In the genomic region with DNA sequence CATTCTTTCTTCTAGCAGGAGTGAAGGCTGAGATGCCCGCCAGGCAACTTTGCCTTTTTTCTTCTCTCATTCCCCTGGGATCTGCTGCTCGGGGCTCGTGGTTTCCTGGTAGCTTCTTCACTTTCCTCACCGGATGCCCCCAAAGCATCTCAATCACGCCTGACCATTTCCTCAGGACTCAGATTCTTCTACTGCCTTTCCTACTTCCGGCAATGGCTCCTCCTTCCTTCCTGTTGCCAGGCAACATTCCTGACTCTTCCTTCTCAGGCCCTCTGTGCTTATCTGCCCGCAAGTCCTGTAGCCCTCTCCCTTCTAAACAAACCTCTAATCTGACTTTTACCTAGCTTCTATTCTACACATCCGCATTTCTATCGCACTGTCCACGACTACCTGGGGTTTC, we compare ENCODE assay signal across 14 mouse cellular contexts.
DNase-seq lines count a peak whose midpoint lies in the region; ATAC-seq and TF ChIP-seq lines count a peak whose summit lies in the region.
"Had no signal": no experiment of that assay in that cellular context is flagged by ENCODE, and none has a peak within 500 bp of the region (broad histone marks: within the 10 kb centered on the region; RNA-seq: fewer than 3 reads in every experiment).

No protein-coding gene starts in this region.

- peaks cover 75% of the 10 kb centered on the region for H3K4me1 ChIP-seq in heart, embryonic 13.5 days
- peaks cover 49% of the 10 kb centered on the region for H3K4me1 ChIP-seq in intestine, embryonic 16.5 days (ENCODE audit: control insufficient read depth, insufficient read depth, low read length)
- H3K4me1 ChIP-seq in limb, embryonic 13.5 days = peaks cover 93% of the 10 kb centered on the region
- H3K4me1 ChIP-seq in neural tube, embryonic 15.5 days = peaks cover 11% of the 10 kb centered on the region

- TF ChIP-seq CTCF in layer of hippocampus, adult 2 months (conservative IDR thresholded peaks at IDR 0.05) = no peak

- H3K9me3 ChIP-seq in heart, embryonic 13.5 days = no peaks in the 10 kb centered on the region
- H3K9me3 ChIP-seq in intestine, embryonic 16.5 days (ENCODE audit: control insufficient read depth, low read length) = no peaks in the 10 kb centered on the region
- H3K9me3 ChIP-seq in limb, embryonic 13.5 days = no peaks in the 10 kb centered on the region
- H3K9me3 ChIP-seq in neural tube, embryonic 15.5 days (replicated peaks) = no peaks in the 10 kb centered on the region
- H3K9me3 ChIP-seq: midbrain, embryonic 15.5 days had no signal

- no peak overlapping the region; the same call in 1 of the 2 replicates for H3K9ac ChIP-seq in heart, embryonic 13.5 days
- H3K9ac ChIP-seq in intestine, embryonic 16.5 days (ENCODE audit: low read depth, low read length) = no peak overlapping the region
- H3K9ac ChIP-seq in limb, embryonic 13.5 days = no peak overlapping the region
- no peak overlapping the region for H3K9ac ChIP-seq in neural tube, embryonic 15.5 days (replicated peaks)
- H3K9ac ChIP-seq: midbrain, embryonic 15.5 days had no signal

- WGBS in heart, embryonic 13.5 days = 44% methylated on average over 10 of the region's 10 CpGs
- WGBS in intestine, embryonic 16.5 days = 64% methylated on average over 10 of the region's 10 CpGs
- WGBS in limb, embryonic 13.5 days = 70% methylated on average over 10 of the region's 10 CpGs
- WGBS in neural tube, embryonic 15.5 days = 70% methylated on average over 10 of the region's 10 CpGs

- no peak overlapping the region for H3K4me3 ChIP-seq in heart, embryonic 13.5 days
- H3K4me3 ChIP-seq in intestine, embryonic 16.5 days (ENCODE audit: low read length) = no peak overlapping the region
- H3K4me3 ChIP-seq in limb, embryonic 13.5 days = no peak overlapping the region
- no peak overlapping the region for H3K4me3 ChIP-seq in neural tube, embryonic 15.5 days (replicated peaks)
- H3K4me3 ChIP-seq in layer of hippocampus, adult 2 months = no peak overlapping the region
- H3K4me3 ChIP-seq: midbrain, embryonic 15.5 days had no signal

- H3K27me3 ChIP-seq in heart, embryonic 13.5 days (replicated peaks) = no peaks in the 10 kb centered on the region
- H3K27me3 ChIP-seq in intestine, embryonic 16.5 days (replicated peaks; ENCODE audit: control insufficient read depth, insufficient read depth, low read length) = no peaks in the 10 kb centered on the region
- H3K27me3 ChIP-seq in limb, embryonic 13.5 days = no peaks in the 10 kb centered on the region
- H3K27me3 ChIP-seq in neural tube, embryonic 15.5 days (replicated peaks) = no peaks in the 10 kb centered on the region
- H3K27me3 ChIP-seq: midbrain, embryonic 15.5 days had no signal

- no peak for ATAC-seq in heart, embryonic 13.5 days (ENCODE audit: extremely low read depth, insufficient number of reproducible peaks, low FRiP score, low TSS enrichment)
- no peak for ATAC-seq in intestine, embryonic 16.5 days
- ATAC-seq in limb, embryonic 13.5 days (ENCODE audit: low FRiP score, low read depth) = no peak
- ATAC-seq in neural tube, embryonic 15.5 days (ENCODE audit: low FRiP score) = no peak
- ATAC-seq: CD4-positive, CD25-positive, alpha-beta regulatory T cell, adult 4 months; forebrain, embryonic 14.5 days; midbrain, embryonic 15.5 days had no signal

- peak overlapping the region; percentile 42; the same call in 1 of the 2 replicates for H3K27ac ChIP-seq in heart, embryonic 13.5 days (replicated peaks)
- peak overlapping the region; percentile 43; the same call in 1 of the 2 replicates for H3K27ac ChIP-seq in intestine, embryonic 16.5 days (ENCODE audit: low read length)
- peak overlapping the region; percentile 84 for H3K27ac ChIP-seq in limb, embryonic 13.5 days
- H3K27ac ChIP-seq in neural tube, embryonic 15.5 days (replicated peaks) = no peak overlapping the region
- no peak overlapping the region for H3K27ac ChIP-seq in layer of hippocampus, adult 2 months
- H3K27ac ChIP-seq: midbrain, embryonic 15.5 days had no signal

- no peak for DNase-seq in heart, adult 9 months (ENCODE audit: low spot score in 2 of 2)
- DNase-seq in ES-CJ7 (ENCODE audit: low read depth, low spot score) = peak; percentile 72
- DNase-seq in layer of hippocampus, adult 2 months (ENCODE audit: low spot score in 2 of 2) = no peak
- no peak for DNase-seq in retina, embryonic 14.5 days (ENCODE audit: low spot score)
- DNase-seq: adrenal gland, postnatal 10 days; heart, postnatal 36 days; thymus, adult 18-20 months had no signal

- 0 out of 2 replicates have a peak overlapping the region, but pooled peaks have one; percentile 9 for H3K4me2 ChIP-seq in heart, embryonic 13.5 days
- H3K4me2 ChIP-seq in intestine, embryonic 16.5 days (ENCODE audit: low read depth, low read length) = no peak overlapping the region
- H3K4me2 ChIP-seq in limb, embryonic 13.5 days (replicated peaks) = no peak overlapping the region
- H3K4me2 ChIP-seq in neural tube, embryonic 15.5 days = no peak overlapping the region
- H3K4me2 ChIP-seq: midbrain, embryonic 15.5 days had no signal

- no peaks in the 10 kb centered on the region for H3K36me3 ChIP-seq in heart, embryonic 13.5 days
- no peaks in the 10 kb centered on the region for H3K36me3 ChIP-seq in intestine, embryonic 16.5 days (ENCODE audit: control insufficient read depth, insufficient read depth, low read length)
- peaks cover 9% of the 10 kb centered on the region; the same call in 1 of the 2 replicates for H3K36me3 ChIP-seq in limb, embryonic 13.5 days
- H3K36me3 ChIP-seq in neural tube, embryonic 15.5 days = no peaks in the 10 kb centered on the region
- H3K36me3 ChIP-seq: midbrain, embryonic 15.5 days had no signal

Comparison
In these comparisons a context has a peak if more than half of its experiments do, and no peak if none do; other contexts are left out.
1. H3K27ac ChIP-seq: peak in heart, embryonic 13.5 days (single experiment), intestine, embryonic 16.5 days (single experiment) and limb, embryonic 13.5 days (single experiment); none in neural tube, embryonic 15.5 days (single experiment) and layer of hippocampus, adult 2 months (single experiment).